Mouse (Mus musculus): ENCODE measurements around the gene Pla2g2c. TPM values are rescaled to one million over a fixed set of nuclear protein-coding genes. Genes with fewer than 3 reads are reported as not detected.
A peak's percentile ranks its signal among the peaks of the same experiment; 100 is the strongest.

The Pla2g2c gene
- polyA plus RNA-seq, 1 experiment = 0.33 TPM

- WGBS = 38% methylated on average over 7 of the region's 7 CpGs
- Histone ChIP-seq H3K27me3 (ENCODE audit: control insufficient read depth, insufficient read depth, low read length) (no peaks in the 10 kb centered on the region), H3K27ac (ENCODE audit: insufficient read depth, low read length) (no peak overlapping the region), H3K4me1 (ENCODE audit: control insufficient read depth, insufficient read depth, low read length) (peaks cover 10% of the 10 kb centered on the region), H3K4me3 (replicated peaks; ENCODE audit: insufficient read depth, low read depth, low read length) (no peak overlapping the region)
- TF ChIP-seq CTCF (IDR thresholded peaks at IDR 0.05; ENCODE audit: borderline replicate concordance, insufficient read depth, low read depth, low read length) (no peak), POLR2A (IDR thresholded peaks at IDR 0.05; ENCODE audit: borderline replicate concordance, insufficient read depth, low read length) (no peak)
- peak; percentile 47 to 57 for DNase-seq
Observed at GRCm38 (mm10) chr4:138739136-138739851, 14.7 kb downstream of the Pla2g2c start.

- DNase-seq = no peak
- H3K4me3 ChIP-seq (replicated peaks; ENCODE audit: insufficient read depth, low read depth, low read length) = no peak overlapping the region
- TF ChIP-seq CTCF (IDR thresholded peaks at IDR 0.05; ENCODE audit: borderline replicate concordance, insufficient read depth, low read depth, low read length) (no peak), POLR2A (IDR thresholded peaks at IDR 0.05; ENCODE audit: borderline replicate concordance, insufficient read depth, low read length) (no peak)
- H3K4me1 ChIP-seq (ENCODE audit: control insufficient read depth, insufficient read depth, low read length) = no peaks in the 10 kb centered on the region
- H3K27me3 ChIP-seq (ENCODE audit: control insufficient read depth, insufficient read depth, low read length) = no peaks in the 10 kb centered on the region
- 80% methylated on average over 4 of the region's 4 CpGs for WGBS
- H3K27ac ChIP-seq (ENCODE audit: insufficient read depth, low read length) = no peak overlapping the region
Observed at GRCm38 (mm10) chr4:138745884-138746283, 21.3 kb downstream of the Pla2g2c start.

GRCm38 (mm10) chr4:138746866-138747265 is 22.3 kb downstream of the Pla2g2c start:
- H3K4me3 ChIP-seq (replicated peaks; ENCODE audit: insufficient read depth, low read depth, low read length) = no peak overlapping the region
- no peak for TF ChIP-seq CTCF (IDR thresholded peaks at IDR 0.05; ENCODE audit: borderline replicate concordance, insufficient read depth, low read depth, low read length)
- TF ChIP-seq POLR2A (IDR thresholded peaks at IDR 0.05; ENCODE audit: borderline replicate concordance, insufficient read depth, low read length) = no peak
- no peaks in the 10 kb centered on the region for H3K27me3 ChIP-seq (ENCODE audit: control insufficient read depth, insufficient read depth, low read length)
- H3K4me1 ChIP-seq (ENCODE audit: control insufficient read depth, insufficient read depth, low read length) = no peaks in the 10 kb centered on the region
- no peak for DNase-seq
- no peak overlapping the region for H3K27ac ChIP-seq (ENCODE audit: insufficient read depth, low read length)
- WGBS = 82% methylated on average over 9 of the region's 9 CpGs

GRCm38 (mm10) chr4:138747851-138748250 is 23.3 kb downstream of the Pla2g2c start:
- H3K4me1 ChIP-seq (ENCODE audit: control insufficient read depth, insufficient read depth, low read length) = no peaks in the 10 kb centered on the region
- no peak overlapping the region for H3K27ac ChIP-seq (ENCODE audit: insufficient read depth, low read length)
- no peaks in the 10 kb centered on the region for H3K27me3 ChIP-seq (ENCODE audit: control insufficient read depth, insufficient read depth, low read length)
- DNase-seq = no peak
- WGBS = 50% methylated on average over 10 of the region's 10 CpGs
- no peak overlapping the region for H3K4me3 ChIP-seq (replicated peaks; ENCODE audit: insufficient read depth, low read depth, low read length)
- no peak for TF ChIP-seq POLR2A (IDR thresholded peaks at IDR 0.05; ENCODE audit: borderline replicate concordance, insufficient read depth, low read length)
- no peak for TF ChIP-seq CTCF (IDR thresholded peaks at IDR 0.05; ENCODE audit: borderline replicate concordance, insufficient read depth, low read depth, low read length)

- Histone ChIP-seq H3K27ac (ENCODE audit: insufficient read depth, low read length) (no peak overlapping the region), H3K4me3 (replicated peaks; ENCODE audit: insufficient read depth, low read depth, low read length) (no peak overlapping the region), H3K27me3 (ENCODE audit: control insufficient read depth, insufficient read depth, low read length) (no peaks in the 10 kb centered on the region), H3K4me1 (ENCODE audit: control insufficient read depth, insufficient read depth, low read length) (no peaks in the 10 kb centered on the region; the same call in 1 of the 2 replicates)
- DNase-seq = peak; percentile 57 to 63
- WGBS = 58% methylated on average over 8 of the region's 8 CpGs
- TF ChIP-seq CTCF (IDR thresholded peaks at IDR 0.05; ENCODE audit: borderline replicate concordance, insufficient read depth, low read depth, low read length) (peak; percentile 83), POLR2A (IDR thresholded peaks at IDR 0.05; ENCODE audit: borderline replicate concordance, insufficient read depth, low read length) (no peak)
Observed at GRCm38 (mm10) chr4:138748369-138749072, 23.9 kb downstream of the Pla2g2c start.

GRCm38 (mm10) chr4:138752603-138753002 is 28.0 kb downstream of the Pla2g2c start:
- no peaks in the 10 kb centered on the region for H3K27me3 ChIP-seq (ENCODE audit: control insufficient read depth, insufficient read depth, low read length)
- no peak for DNase-seq
- 96% methylated on average over 6 of the region's 6 CpGs for WGBS

GRCm38 (mm10) chr4:138753608-138754007 is 29.0 kb downstream of the Pla2g2c start:
- Histone ChIP-seq H3K4me3 (replicated peaks; ENCODE audit: insufficient read depth, low read depth, low read length) (no peak overlapping the region), H3K4me1 (ENCODE audit: control insufficient read depth, insufficient read depth, low read length) (peaks cover 12% of the 10 kb centered on the region; the same call in 1 of the 2 replicates), H3K27me3 (ENCODE audit: control insufficient read depth, insufficient read depth, low read length) (no peaks in the 10 kb centered on the region), H3K27ac (ENCODE audit: insufficient read depth, low read length) (no peak overlapping the region)
- WGBS = 66% methylated on average over 3 of the region's 3 CpGs
- no peak for DNase-seq
- TF ChIP-seq POLR2A (IDR thresholded peaks at IDR 0.05; ENCODE audit: borderline replicate concordance, insufficient read depth, low read length) (no peak), CTCF (IDR thresholded peaks at IDR 0.05; ENCODE audit: borderline replicate concordance, insufficient read depth, low read depth, low read length) (no peak)

More at GRCm38 (mm10) chr4:138752603-138753002, 28.0 kb downstream of the Pla2g2c start:
- no peak overlapping the region for H3K4me3 ChIP-seq (replicated peaks; ENCODE audit: insufficient read depth, low read depth, low read length)
- H3K27ac ChIP-seq (ENCODE audit: insufficient read depth, low read length) = no peak overlapping the region
- peaks cover 12% of the 10 kb centered on the region; the same call in 1 of the 2 replicates for H3K4me1 ChIP-seq (ENCODE audit: control insufficient read depth, insufficient read depth, low read length)
- TF ChIP-seq POLR2A (IDR thresholded peaks at IDR 0.05; ENCODE audit: borderline replicate concordance, insufficient read depth, low read length) (no peak), CTCF (IDR thresholded peaks at IDR 0.05; ENCODE audit: borderline replicate concordance, insufficient read depth, low read depth, low read length) (no peak)

Measured in cerebellum, adult 2 months (tissue).